Mouse (Mus musculus): ENCODE data around the gene Lemd1. TPM values are rescaled to one million over a fixed set of nuclear protein-coding genes. Genes with fewer than 3 reads are reported as not detected.

Gene Lemd1
- polyA plus RNA-seq, 2 experiments = not detected

GRCm38 (mm10) chr1:132206828-132207227, 15.6 kb downstream of the Lemd1 start:
- no peaks in the 10 kb centered on the region for H3K36me3 ChIP-seq (replicated peaks; ENCODE audit: control insufficient read depth, insufficient read depth, low read depth)
- H3K4me1 ChIP-seq (replicated peaks; ENCODE audit: control insufficient read depth in 2 of 2, insufficient read depth in 2 of 2, low read length in 1 of 2) = no peaks in the 10 kb centered on the region; a peak in 1 of 4 replicates
- DNase-seq (ENCODE audit: low read depth in 3 of 3, low spot score in 3 of 3) = no peak
- no peaks in the 10 kb centered on the region for H3K9me3 ChIP-seq (ENCODE audit: control insufficient read depth, low read length)
- no peak overlapping the region for H3K4me2 ChIP-seq (ENCODE audit: low read depth)
- no peak for ATAC-seq (ENCODE audit: insufficient read depth)
- no peak for TF ChIP-seq CTCF (IDR thresholded peaks at IDR 0.05; ENCODE audit: low read depth)
- no peak for TF ChIP-seq EP300 (IDR thresholded peaks at IDR 0.05; ENCODE audit: low read depth)
- H3K27me3 ChIP-seq (ENCODE audit: control insufficient read depth, insufficient read depth, low read length) = peaks cover 5% of the 10 kb centered on the region
- no peak overlapping the region for H3K27ac ChIP-seq
- H3K9ac ChIP-seq (replicated peaks) = no peak overlapping the region
- 47% methylated on average over 3 of the region's 3 CpGs for whole genome bisulfite sequencing (ENCODE audit: insufficient replicate concordance)
- no peak overlapping the region for H3K4me3 ChIP-seq (ENCODE audit: insufficient read depth in 1 of 2, low read depth in 2 of 2, low read length in 2 of 2)

GRCm38 (mm10) chr1:132208154-132208553, 16.9 kb downstream of the Lemd1 start:
- H3K27ac ChIP-seq = no peak overlapping the region
- no peaks in the 10 kb centered on the region for H3K36me3 ChIP-seq (replicated peaks; ENCODE audit: control insufficient read depth, insufficient read depth, low read depth)
- no peak for ATAC-seq (ENCODE audit: insufficient read depth)
- H3K4me3 ChIP-seq (ENCODE audit: insufficient read depth in 1 of 2, low read depth in 2 of 2, low read length in 2 of 2) = no peak overlapping the region
- WGBS (ENCODE audit: insufficient replicate concordance) = 14% methylated on average over 4 of the region's 4 CpGs
- TF ChIP-seq EP300 (IDR thresholded peaks at IDR 0.05; ENCODE audit: low read depth) (no peak), CTCF (IDR thresholded peaks at IDR 0.05; ENCODE audit: low read depth) (no peak)
- H3K27me3 ChIP-seq (ENCODE audit: control insufficient read depth, insufficient read depth, low read length) = peaks cover 6% of the 10 kb centered on the region
- no peak overlapping the region for H3K4me2 ChIP-seq (ENCODE audit: low read depth)
- DNase-seq (ENCODE audit: low read depth in 3 of 3, low spot score in 3 of 3) = no peak
- no peaks in the 10 kb centered on the region for H3K9me3 ChIP-seq (ENCODE audit: control insufficient read depth, low read length)
- no peak overlapping the region for H3K9ac ChIP-seq (replicated peaks)
- no peaks in the 10 kb centered on the region; a peak in 1 of 4 replicates for H3K4me1 ChIP-seq (replicated peaks; ENCODE audit: control insufficient read depth in 2 of 2, insufficient read depth in 2 of 2, low read length in 1 of 2)

- no peaks in the 10 kb centered on the region for H3K36me3 ChIP-seq (replicated peaks; ENCODE audit: control insufficient read depth, insufficient read depth, low read depth)
- H3K4me2 ChIP-seq (ENCODE audit: low read depth) = no peak overlapping the region
- TF ChIP-seq CTCF (IDR thresholded peaks at IDR 0.05; ENCODE audit: low read depth) (no peak), EP300 (IDR thresholded peaks at IDR 0.05; ENCODE audit: low read depth) (no peak)
- DNase-seq (ENCODE audit: low read depth in 3 of 3, low spot score in 3 of 3) (no peak), ATAC-seq (ENCODE audit: insufficient read depth) (no peak)
- WGBS (ENCODE audit: insufficient replicate concordance) = 53% methylated on average over 10 of the region's 10 CpGs
- no peaks in the 10 kb centered on the region for H3K9me3 ChIP-seq (ENCODE audit: control insufficient read depth, low read length)
- no peak overlapping the region for H3K9ac ChIP-seq (replicated peaks)
- H3K4me1 ChIP-seq (replicated peaks; ENCODE audit: control insufficient read depth in 2 of 2, insufficient read depth in 2 of 2, low read length in 1 of 2) = no peaks in the 10 kb centered on the region; a peak in 1 of 4 replicates
- no peak overlapping the region for H3K27ac ChIP-seq
- H3K4me3 ChIP-seq (ENCODE audit: insufficient read depth in 1 of 2, low read depth in 2 of 2, low read length in 2 of 2) = no peak overlapping the region
- H3K27me3 ChIP-seq (ENCODE audit: control insufficient read depth, insufficient read depth, low read length) = peaks cover 6% of the 10 kb centered on the region
Observed at GRCm38 (mm10) chr1:132209400-132209799, 18.2 kb downstream of the Lemd1 start.

- H3K27me3 ChIP-seq (ENCODE audit: control insufficient read depth, insufficient read depth, low read length) = peaks cover 6% of the 10 kb centered on the region
- H3K9ac ChIP-seq (replicated peaks) = no peak overlapping the region
- ATAC-seq (ENCODE audit: insufficient read depth) (no peak), DNase-seq (ENCODE audit: low read depth in 3 of 3, low spot score in 3 of 3) (peak in 2 of 3 experiments; percentile 12 to 16)
- peak; percentile 58 for TF ChIP-seq CTCF (IDR thresholded peaks at IDR 0.05; ENCODE audit: low read depth)
- no peak for TF ChIP-seq EP300 (IDR thresholded peaks at IDR 0.05; ENCODE audit: low read depth)
- H3K4me1 ChIP-seq (replicated peaks; ENCODE audit: control insufficient read depth in 2 of 2, insufficient read depth in 2 of 2, low read length in 1 of 2) = no peaks in the 10 kb centered on the region; a peak in 1 of 4 replicates
- H3K36me3 ChIP-seq (replicated peaks; ENCODE audit: control insufficient read depth, insufficient read depth, low read depth) = no peaks in the 10 kb centered on the region
- no peaks in the 10 kb centered on the region for H3K9me3 ChIP-seq (ENCODE audit: control insufficient read depth, low read length)
- H3K4me3 ChIP-seq (ENCODE audit: insufficient read depth in 1 of 2, low read depth in 2 of 2, low read length in 2 of 2) = no peak overlapping the region
- 12% methylated on average over 7 of the region's 7 CpGs for WGBS (ENCODE audit: insufficient replicate concordance)
- no peak overlapping the region for H3K4me2 ChIP-seq (ENCODE audit: low read depth)
- H3K27ac ChIP-seq = no peak overlapping the region
Observed at GRCm38 (mm10) chr1:132210922-132211321, 19.7 kb downstream of the Lemd1 start.

GRCm38 (mm10) chr1:132211672-132212071, 20.4 kb downstream of the Lemd1 start:
- peak overlapping the region; percentile 30 for H3K4me2 ChIP-seq (ENCODE audit: low read depth)
- DNase-seq (ENCODE audit: low read depth in 3 of 3, low spot score in 3 of 3) (no peak), ATAC-seq (ENCODE audit: insufficient read depth) (no peak)
- H3K9me3 ChIP-seq (ENCODE audit: control insufficient read depth, low read length) = no peaks in the 10 kb centered on the region
- WGBS (ENCODE audit: insufficient replicate concordance) = 31% methylated on average over 12 of the region's 12 CpGs
- H3K4me1 ChIP-seq (replicated peaks; ENCODE audit: control insufficient read depth in 2 of 2, insufficient read depth in 2 of 2, low read length in 1 of 2) = no peaks in the 10 kb centered on the region; a peak in 1 of 4 replicates
- H3K36me3 ChIP-seq (replicated peaks; ENCODE audit: control insufficient read depth, insufficient read depth, low read depth) = no peaks in the 10 kb centered on the region
- H3K27me3 ChIP-seq (ENCODE audit: control insufficient read depth, insufficient read depth, low read length) = peaks cover 6% of the 10 kb centered on the region
- TF ChIP-seq CTCF (IDR thresholded peaks at IDR 0.05; ENCODE audit: low read depth) = no peak
- TF ChIP-seq EP300 (IDR thresholded peaks at IDR 0.05; ENCODE audit: low read depth) = no peak
- no peak overlapping the region for H3K27ac ChIP-seq
- H3K4me3 ChIP-seq (ENCODE audit: insufficient read depth in 1 of 2, low read depth in 2 of 2, low read length in 2 of 2) = no peak overlapping the region
- H3K9ac ChIP-seq (replicated peaks) = no peak overlapping the region

Data from liver, embryonic 14.5 days (tissue).